Mouse (Mus musculus) A20 (cell line): ENCODE data around the gene Rdh7.
"Not testable (repeated sequence)": the region's sequence is repeated elsewhere in the genome, so short reads cannot be mapped to it uniquely, and the experiment has no call there.

ENCODE experiments used
- DNase-seq: peaks from one replicate; pipeline ENCODE4 v3.0.0-alpha.2; 2011; ENCODE audit warnings: low read depth, low spot score

Gene Rdh7

DNA sequence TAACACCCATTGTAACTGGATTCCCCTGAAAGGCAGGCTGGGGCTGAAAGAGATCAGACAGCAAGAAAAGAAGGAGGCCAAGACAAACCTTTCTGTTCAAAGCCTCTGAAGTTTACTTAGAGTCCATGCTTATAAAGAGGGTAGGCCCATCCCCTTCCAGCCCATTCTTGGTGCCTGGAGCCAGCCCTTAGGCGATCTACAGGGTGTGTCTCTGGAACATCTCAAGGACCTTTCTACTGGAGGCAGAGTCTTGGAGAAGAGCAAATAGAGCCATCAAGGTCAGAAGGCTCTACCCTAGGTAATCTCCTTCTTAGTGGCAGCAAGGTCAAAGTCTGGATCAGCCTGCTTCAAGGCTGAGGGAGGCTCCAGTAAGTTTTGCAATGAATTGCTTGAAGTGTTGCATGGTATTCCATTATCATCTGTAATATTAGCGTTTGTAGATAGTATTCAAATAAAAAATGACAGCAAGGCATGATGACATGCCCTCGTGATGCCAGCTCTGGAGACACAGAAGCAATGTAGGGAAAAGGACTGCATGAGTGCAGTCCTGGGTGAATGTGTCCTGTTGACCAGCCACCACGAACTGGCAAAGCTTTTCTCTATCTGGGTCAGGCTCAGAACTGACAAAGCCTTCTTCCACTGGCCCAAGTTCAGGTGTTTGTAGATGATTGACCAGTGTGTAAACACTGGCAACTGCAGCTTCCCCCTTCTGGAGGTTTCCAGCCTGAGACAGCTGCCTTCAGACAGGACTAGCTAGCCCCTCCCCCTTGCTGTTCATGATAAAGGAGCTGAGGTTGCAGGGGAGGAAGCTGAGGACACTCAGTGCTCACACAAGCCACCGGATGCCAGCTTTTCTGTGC is 4.8 kb upstream of the Rdh7 start:
- DNase-seq: peak; percentile 10

DNA sequence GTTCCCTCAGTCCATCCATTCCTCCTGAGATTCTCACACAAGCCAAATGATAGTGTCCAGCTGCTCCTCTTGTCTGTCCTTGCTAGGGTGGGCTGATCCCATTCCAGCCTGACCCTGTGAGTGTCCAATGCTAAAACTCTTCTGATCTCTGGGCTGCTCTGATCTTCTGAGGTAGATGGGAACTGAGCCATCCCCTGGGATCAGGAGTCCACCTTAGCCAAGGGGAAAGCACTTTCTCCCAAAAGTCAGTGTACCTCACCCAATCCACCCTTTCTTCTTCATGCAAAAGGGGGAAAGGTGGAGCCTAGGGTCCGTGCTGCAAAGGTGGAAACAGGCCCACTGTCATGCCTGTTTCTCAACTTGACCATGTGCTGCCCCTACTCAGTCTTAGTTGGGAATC is 2.9 kb upstream of the Rdh7 start:
- no peak for DNase-seq

DNA sequence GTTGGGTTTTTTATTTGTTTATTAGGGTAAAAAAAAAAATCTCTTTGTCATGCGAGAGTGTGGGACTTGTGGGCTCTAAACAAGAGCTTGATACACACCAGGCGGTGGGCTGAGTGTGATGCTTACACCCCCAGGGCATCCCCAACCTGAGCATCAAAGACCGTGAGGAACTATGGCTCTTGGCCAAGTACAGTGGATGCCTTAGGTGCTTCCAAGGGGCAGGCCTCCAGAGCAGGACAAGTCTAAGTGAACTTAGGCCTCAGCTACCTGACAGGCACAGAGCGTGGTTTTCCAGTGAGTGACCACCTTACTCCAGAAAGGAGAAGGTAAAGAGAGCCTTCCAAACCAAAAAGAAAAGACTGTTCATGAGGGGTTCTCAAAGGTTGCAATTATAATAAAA is 1.6 kb downstream of the Rdh7 start:
- no peak for DNase-seq

DNA sequence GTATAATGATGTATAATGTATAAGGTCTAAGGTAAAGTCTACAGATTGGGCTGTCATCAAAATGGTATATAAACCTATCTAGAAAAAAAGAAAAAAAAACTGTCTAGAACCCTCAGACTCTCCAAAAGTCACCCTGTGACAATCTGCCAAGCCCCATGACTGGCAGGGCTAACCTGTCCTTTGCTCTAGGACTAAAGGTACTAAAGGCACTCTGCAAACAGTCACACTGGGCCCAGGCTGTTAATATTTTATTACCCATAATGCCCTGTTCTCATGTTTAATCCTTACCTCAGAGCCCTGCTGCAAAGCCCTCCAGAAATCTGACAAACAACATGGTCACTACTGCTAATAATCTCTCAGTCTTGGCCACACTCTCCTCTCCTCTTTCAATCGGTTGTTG is 2.1 kb downstream of the Rdh7 start:
- no peak for DNase-seq

DNA sequence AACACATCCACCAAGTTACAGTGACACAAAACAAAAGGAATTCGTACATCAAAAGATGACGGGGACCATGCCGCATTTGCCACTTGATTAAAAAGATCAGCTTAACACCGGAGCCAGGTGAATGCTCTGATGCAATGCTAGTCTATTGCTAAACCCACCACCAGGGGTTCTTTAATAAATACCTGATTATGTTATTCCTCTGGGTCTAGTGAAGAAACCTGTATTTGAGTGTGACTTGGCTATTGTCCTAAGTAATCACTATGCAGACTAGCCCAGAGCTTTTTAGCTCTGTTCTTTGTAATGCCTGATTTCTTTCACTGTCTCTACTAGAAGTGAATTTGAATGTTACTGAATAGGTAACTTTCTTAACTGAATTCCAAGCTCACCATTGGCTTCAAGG is 7.6 kb downstream of the Rdh7 start:
- DNase-seq: no peak

DNA sequence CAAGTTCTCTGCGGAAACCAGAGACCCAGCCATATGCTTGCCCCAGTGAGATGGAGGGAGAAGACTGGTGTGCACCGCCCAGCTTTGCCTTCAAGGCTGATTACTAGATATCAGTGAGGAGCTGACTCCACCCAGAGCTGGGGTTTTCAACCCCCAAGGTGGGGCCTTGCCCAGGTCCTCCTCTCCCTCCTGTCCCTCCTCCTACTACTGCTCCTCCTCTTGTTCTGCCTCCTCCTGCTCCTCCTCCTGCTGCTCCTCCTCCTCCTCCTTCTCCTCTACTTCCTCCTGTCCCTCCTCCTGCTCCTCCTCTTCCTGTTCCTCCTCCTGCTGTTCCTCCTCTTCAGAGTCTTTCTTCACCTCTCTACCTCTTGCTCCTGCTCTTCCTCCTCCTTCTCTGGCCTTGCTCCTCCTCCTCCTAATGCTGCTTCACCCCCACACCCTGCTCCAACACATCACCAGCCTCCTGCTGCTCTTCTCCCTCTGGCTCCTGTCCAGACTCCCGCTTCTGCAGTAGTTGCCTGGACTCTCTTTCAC is 9.4 kb downstream of the Rdh7 start:
- DNase-seq: no peak

DNA sequence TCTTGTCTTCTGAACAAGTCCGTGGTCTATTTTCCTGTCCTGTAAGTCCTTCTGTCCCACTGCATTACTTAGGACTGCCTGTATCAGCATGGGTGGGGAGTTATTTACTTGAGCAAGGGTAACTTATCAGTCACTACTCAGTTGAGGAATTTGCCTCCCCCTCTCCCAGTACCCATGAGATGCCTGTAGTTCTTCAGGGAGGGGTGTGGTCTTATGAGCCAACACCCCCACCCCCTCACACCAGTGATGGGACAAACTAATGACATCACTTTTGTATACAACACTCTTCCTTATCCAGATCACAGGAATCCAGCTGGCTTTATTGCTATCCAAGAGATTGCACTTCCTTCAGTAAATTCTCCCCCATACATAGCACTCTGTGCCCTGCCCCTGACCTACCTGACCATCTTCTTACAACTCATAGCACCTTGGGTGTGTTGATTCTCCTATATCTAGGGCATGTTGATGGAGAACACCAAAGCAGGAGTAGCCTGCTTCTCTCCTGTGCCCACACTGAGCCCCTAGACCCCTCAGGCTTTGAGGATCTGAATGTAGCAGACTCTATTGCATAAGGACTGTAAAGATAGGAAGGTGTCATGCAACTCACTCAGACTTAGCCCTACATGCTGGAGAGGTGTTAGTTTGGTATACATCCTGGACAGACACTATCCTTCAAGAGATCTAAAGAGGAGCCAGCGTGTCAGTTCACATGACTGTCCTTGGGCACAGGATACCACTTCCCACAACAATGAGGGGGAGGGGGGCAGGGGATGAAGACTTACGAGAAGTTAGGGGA is 10.2 kb downstream of the Rdh7 start:
- DNase-seq: no peak

DNA sequence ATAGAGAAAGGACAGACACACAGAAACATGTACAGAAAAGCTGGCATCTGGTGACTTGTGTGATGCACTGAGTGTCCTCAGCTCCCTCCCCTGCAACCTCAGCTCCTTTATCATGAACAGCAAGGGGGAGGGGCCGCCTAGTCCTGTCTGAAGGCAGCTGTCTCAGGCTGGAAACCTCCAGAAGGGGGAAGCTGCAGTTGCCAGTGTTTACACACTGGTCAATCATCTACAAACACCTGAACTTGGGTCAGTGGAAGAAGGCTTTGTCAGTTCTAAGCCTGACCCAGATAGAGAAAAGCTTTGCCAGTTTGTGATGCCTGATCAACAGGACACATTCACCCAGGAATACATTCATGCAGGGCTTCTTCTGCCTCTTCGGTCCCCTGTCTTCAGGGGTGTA is 10.9 kb downstream of the Rdh7 start:
- DNase-seq: peak; percentile 34

DNA sequence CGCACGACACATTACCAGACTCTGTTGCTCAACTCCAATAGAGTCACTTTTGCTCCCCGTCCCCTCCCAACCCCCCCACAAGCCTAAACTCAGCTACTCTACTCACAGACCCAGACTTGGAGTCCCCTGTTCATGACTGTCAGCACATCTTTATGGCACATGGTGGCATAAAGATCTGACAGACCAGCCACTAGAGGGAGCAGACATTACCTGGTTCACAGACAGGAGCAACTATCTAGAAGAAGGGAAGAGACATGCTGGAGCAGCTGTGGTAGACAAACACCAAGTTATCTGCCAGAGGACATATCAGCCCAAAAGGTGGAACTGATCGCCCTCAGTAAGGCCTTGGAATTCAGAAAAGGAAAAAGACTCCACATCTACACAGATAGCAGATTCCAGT is 16.1 kb downstream of the Rdh7 start:
- DNase-seq: peak; percentile 36

DNA sequence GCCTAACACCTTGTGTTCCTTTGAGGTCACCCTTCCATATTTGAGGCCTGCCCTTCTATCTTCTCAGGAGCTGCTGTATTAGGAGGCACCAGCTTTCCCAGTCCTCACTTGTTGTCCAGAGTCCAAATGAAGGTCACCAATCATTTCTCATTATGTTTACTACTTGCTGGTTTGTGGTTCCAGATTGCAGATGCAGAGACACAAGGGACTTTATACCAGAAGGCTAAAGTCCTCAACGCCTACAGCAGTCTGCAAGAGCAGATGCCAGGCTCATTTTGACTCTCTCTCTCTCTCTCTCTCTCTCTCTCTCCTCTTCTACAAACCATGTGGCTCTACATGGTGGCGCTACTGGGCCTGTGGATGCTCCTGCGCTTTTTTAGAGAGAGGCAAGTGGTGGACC is 22.4 kb downstream of the Rdh7 start, which contains the start of gene Rdh16f2:
Rdh16f2 (plus strand) TSS at position 243 of the 400 bp plus-strand sequence.
- no peak for DNase-seq

DNA sequence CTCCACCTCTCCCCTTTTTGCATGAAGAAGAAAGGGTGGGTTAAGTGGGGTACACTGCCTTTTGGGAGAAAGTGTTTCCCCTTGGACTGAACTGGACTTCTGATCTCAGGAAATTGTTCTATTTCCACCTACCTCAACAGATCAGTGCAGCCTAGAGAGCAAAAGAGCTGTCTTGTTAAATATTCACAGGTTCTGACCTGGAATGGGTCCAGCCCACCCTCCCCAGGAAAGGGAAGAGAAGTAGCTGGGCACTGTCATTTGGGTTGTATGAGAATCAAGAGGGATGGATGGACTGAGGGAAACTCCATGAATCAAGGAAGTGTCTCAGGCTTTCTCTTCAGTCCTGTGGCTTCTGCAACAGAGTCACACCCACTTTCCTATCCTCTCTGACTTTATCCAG is 23.7 kb downstream of the Rdh7 start:
- no peak for DNase-seq

DNA sequence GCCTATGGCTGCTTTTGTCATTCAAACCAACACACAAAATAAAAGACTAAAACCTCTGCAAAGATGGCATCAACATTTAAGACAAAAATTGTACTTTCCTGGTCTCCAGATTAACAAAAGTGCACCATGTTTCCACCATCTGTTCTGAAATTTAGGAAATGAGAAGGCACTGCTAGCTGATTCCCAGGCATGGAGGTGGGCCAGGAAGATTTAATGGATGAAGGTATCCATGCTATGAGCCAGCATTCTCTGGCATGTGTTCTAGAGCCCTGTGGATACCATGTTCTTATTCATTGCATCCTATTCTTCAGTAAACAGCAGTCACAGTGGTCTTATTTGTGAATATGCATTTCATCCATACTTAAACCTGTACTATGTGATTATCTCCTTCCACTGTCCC is 32.2 kb downstream of the Rdh7 start:
- DNase-seq: no peak

DNA sequence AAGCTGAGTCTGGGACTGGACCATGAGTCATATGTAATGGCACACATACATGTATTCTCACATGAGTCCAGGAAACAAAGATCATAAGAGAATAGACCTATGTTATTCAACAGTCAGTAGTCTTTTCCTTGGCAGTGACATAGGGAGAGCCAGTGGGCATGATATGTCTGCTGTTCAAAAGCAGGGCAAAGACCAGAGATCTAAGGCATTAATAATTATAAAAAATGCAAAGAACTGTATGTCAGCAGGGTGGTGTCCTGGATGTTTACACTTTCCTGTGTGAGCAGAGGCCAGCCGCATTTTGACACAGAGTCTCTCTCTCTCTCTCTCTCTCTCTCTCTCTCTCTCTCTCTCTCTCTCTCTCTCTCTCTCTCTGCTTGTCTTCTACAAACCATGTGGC is 39.0 kb downstream of the Rdh7 start, which contains the start of gene Rdh19:
Rdh19 (plus strand) TSS at position 301 of the 400 bp plus-strand sequence.
- no peak for DNase-seq

DNA sequence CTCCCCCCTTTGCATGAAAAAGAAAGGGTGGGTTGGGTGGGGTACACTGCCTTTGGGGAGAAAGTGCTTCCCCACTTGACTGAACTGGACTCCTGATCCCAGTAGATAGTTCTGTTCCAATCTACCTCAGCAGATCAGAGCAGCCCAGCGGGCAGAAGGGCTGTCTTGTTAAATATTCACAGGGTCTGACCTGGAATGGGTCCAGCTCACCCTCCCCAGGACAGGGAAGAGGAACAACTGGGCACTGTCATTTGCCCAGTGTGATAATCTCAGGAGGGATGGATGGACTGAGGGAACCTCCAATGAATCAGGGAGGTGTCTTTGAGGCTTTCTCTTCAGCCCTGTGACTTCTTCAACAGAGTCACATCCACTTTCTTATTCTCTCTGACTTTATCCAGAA is 40.5 kb downstream of the Rdh7 start:
- no peak for DNase-seq

DNA sequence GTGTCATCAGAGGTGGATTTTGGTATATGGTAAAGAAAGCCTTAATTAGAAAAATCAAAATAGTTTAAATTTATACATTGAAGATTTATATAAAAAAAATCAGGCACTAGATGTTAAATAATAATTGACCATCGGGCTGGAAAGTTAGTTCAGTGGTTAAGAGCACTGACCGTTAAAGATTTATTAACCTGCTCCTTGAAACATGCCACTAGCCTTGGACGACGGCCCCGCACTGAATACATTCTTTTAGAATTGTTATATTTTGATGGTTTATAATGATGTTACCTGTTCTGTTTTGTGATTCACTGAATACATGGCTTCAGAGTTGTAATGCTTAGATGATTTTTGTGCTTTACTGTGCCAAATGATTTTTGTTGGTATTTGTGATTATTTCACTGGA is 42.7 kb downstream of the Rdh7 start:
- DNase-seq: not testable (repeated sequence)

DNA sequence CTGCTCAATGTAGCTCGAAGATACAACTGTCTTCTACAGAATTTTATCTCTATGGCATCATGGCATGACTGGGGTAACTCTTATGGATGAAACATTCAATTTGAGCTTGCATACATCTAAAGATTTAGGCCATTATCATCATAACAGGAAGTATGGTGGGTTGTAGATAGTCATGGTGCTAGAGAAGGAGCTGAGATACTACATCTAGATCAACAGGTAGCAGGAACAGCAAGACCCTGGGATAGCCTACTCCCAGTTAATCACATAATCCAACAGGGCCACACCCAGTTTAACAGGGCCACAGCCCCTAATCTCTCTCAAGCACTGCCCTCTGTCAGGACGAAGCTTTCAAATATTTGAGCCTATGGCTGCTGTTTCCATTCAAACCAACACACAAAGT is 47.8 kb downstream of the Rdh7 start:
- DNase-seq: no peak

DNA sequence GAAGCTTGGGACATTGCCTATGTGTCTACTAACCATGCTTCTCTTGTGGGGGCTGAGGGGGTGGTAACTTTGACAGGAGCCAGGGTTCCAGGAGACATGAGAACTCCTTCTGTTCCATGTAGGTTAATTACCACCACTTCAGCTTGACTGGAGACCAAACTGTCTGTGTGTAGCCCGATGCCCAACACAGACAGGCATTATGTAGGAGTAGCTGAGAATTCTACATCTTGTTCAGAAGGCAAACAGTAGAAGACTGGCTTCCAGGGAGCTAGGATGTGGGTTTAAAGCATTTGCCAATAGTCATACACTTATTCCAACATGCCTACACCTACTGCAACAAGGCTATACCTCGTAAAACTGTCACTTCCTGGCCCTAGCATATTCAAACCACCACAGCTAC is 50.1 kb downstream of the Rdh7 start:
- DNase-seq: no peak

DNA sequence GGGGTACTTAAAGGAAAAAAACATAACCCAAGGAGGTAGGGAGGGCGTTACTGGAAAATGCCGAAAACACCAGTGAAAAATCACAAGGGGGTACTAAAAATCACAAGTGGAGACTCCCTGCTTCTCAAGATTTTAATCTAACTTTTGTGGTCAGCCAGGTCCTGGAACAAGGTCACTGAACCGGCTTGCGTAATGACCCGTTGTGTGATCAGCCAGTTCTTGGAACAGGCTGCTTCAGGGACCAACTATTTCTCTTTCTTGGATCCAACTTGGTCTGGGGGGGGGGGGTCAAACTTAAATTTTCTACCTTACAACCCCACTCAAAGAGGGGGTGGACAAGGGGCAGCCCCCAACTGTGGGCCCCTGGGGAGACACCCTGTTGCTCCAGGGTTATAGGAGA is 50.8 kb downstream of the Rdh7 start:
- DNase-seq: not testable (repeated sequence)

DNA sequence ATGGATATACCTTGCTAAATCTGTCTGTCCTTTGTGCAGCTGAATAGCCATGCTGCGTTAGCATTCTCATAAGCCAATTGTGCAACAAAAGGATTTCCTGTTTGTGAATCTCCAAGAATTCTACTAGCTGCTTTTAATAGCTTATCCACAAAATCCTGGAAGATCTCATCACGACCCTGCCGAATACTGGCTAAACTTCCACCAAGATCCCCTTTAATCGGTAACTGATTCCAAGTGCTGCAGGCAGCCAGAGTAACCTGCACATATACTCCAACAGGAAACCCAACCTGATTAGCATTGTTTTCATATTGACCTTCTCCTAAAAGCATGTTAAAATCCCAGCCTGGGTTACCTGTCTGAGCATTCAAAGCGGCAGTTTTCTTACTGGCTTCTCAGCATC is 53.3 kb downstream of the Rdh7 start:
- DNase-seq: no peak

DNA sequence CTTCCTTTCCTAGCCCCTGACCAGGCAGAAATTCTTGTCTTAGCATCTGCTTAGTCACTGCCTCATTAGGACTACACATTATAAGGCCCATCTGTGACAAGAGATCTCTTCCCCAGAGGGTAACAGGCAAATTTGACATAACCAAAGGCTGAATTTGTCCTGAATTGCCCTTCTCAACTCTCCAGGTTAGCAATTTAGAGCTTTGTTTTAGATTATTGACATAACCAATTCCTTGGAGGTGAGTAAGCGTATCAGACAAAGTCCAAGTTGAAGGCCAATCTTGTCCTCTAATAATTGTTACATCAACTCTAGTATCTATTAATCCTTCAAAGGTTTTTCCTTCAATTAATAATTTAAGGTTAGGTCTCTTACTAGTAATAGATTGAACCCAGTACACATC is 54.4 kb downstream of the Rdh7 start:
- DNase-seq: not testable (repeated sequence)
